Mouse (Mus musculus) forelimb bud, embryonic 11.5 days (tissue): ENCODE measurements at regions not wholly inside any gene's neighbourhood (a gene's known extent, or its start where the extent isn't known, plus 50 kb on each side); places are given as distances from the start of the nearest gene placed in this dataset.

Experiments used
- DNase-seq: peaks from one replicate; pipeline ENCODE4 v3.0.0-alpha.2; 2012; ENCODE audit warnings: low read depth, low spot score

GRCm38 (mm10) chr16:74739194-74740135 lies 327.8 kb upstream of the Robo2 start:
- DNase-seq: no peak

GRCm38 (mm10) chr16:74732940-74733776 lies 321.5 kb upstream of the Robo2 start:
- no peak for DNase-seq

- DNase-seq: no peak
These were observed 318.7 kb upstream of the Robo2 start for GRCm38 (mm10) chr16:74730169-74730794.

GRCm38 (mm10) chr16:74723217-74723616 lies 311.6 kb upstream of the Robo2 start:
- DNase-seq: no peak

GRCm38 (mm10) chr16:74718154-74718553 lies 306.5 kb upstream of the Robo2 start:
- no peak for DNase-seq

GRCm38 (mm10) chr16:74717622-74718021 lies 306.0 kb upstream of the Robo2 start:
- no peak for DNase-seq

GRCm38 (mm10) chr16:74714950-74715349 lies 303.3 kb upstream of the Robo2 start:
- no peak for DNase-seq

- peak; percentile 14 for DNase-seq
These were observed 300.9 kb upstream of the Robo2 start for GRCm38 (mm10) chr16:74712515-74712914.

- DNase-seq: no peak
These were observed 290.4 kb upstream of the Robo2 start for GRCm38 (mm10) chr16:74702067-74702466.

- DNase-seq: no peak
These were observed 271.7 kb upstream of the Robo2 start for GRCm38 (mm10) chr16:74683371-74683770.

GRCm38 (mm10) chr16:74675586-74675985 lies 264.0 kb upstream of the Robo2 start:
- no peak for DNase-seq

GRCm38 (mm10) chr16:74671466-74671865 lies 259.8 kb upstream of the Robo2 start:
- no peak for DNase-seq

- no peak for DNase-seq
These were observed 252.7 kb upstream of the Robo2 start for GRCm38 (mm10) chr16:74664337-74664736.

- DNase-seq: no peak
These were observed 239.6 kb upstream of the Robo2 start for GRCm38 (mm10) chr16:74651244-74651643.

GRCm38 (mm10) chr16:74649207-74649606 lies 237.6 kb upstream of the Robo2 start:
- no peak for DNase-seq

GRCm38 (mm10) chr16:74648384-74648783 lies 236.8 kb upstream of the Robo2 start:
- DNase-seq: no peak

- no peak for DNase-seq
These were observed 233.2 kb upstream of the Robo2 start for GRCm38 (mm10) chr16:74644750-74645366.

- no peak for DNase-seq
These were observed 228.2 kb upstream of the Robo2 start for GRCm38 (mm10) chr16:74639805-74640204.

GRCm38 (mm10) chr16:74637638-74638037 lies 226.0 kb upstream of the Robo2 start:
- DNase-seq: no peak

- DNase-seq: no peak
These were observed 214.2 kb upstream of the Robo2 start for GRCm38 (mm10) chr16:74625783-74626182.

GRCm38 (mm10) chr16:74612072-74612471 lies 200.4 kb upstream of the Robo2 start:
- DNase-seq: no peak

GRCm38 (mm10) chr16:74609564-74609963 lies 197.9 kb upstream of the Robo2 start:
- no peak for DNase-seq
